Mouse (Mus musculus) cortical plate, adult 2 months (tissue): ENCODE results near the gene Nfe2l1. TPM values are rescaled to one million over a fixed set of nuclear protein-coding genes. Genes with fewer than 3 reads are reported as not detected.

Experiments
- H3K27ac ChIP-seq: fragments of 200-500 bp; 2 replicates; pipeline ENCODE4 v1.5.1; 2012; ENCODE audit warnings: low read length, control low read depth, inconsistent platforms; ENCODE audit not compliant: insufficient read depth
- H3K4me1 ChIP-seq: fragments of 200-500 bp; 2 replicates; pipeline ENCODE4 v1.6.1; 2011; ENCODE audit warnings: low read length; ENCODE audit not compliant: control insufficient read depth, insufficient read depth
- H3K4me3 ChIP-seq: fragments of 200-500 bp; 2 replicates; pipeline ENCODE4 v1.5.1; 2011; ENCODE audit warnings: mild to moderate bottlenecking, low read length, control low read depth; ENCODE audit not compliant: insufficient read depth
- CTCF ChIP-seq: fragments of 200-500 bp; IDR thresholded peaks from 2 replicates; pipeline ENCODE4 v1.5.1; 2011; ENCODE audit warnings: mild to moderate bottlenecking, control low read depth, low read length; ENCODE audit not compliant: insufficient read depth; ENCODE audit errors: extremely low read depth
- POLR2A ChIP-seq: fragments of 200-500 bp; IDR thresholded peaks from 2 replicates; pipeline ENCODE4 v1.6.1; 2011; ENCODE audit warnings: mild to moderate bottlenecking, low read length, control low read depth; ENCODE audit not compliant: insufficient read depth; ENCODE audit errors: extremely low read depth
- polyA plus RNA-seq: library from polyadenylated mRNA; depleted of rRNA; stranded (reverse); fragments of >200 nt; gene quantifications from 2 replicates; pipeline ENCODE4 v1.2.3, GENCODE M21; 2012

The Nfe2l1 gene
- polyA plus RNA-seq, 1 experiment, result 207 TPM

- Histone ChIP-seq H3K27ac (no peak overlapping the region), H3K4me3 (no peak overlapping the region), H3K4me1 (no peaks in the 10 kb centered on the region)
- no peak for TF ChIP-seq CTCF
- TF ChIP-seq POLR2A, result no peak
These were observed 20.1 kb downstream of the Nfe2l1 start for GRCm38 (mm10) chr11:96809562-96810235.

- no peak overlapping the region for H3K27ac ChIP-seq
- no peaks in the 10 kb centered on the region for H3K4me1 ChIP-seq
- no peak for TF ChIP-seq POLR2A
- TF ChIP-seq CTCF, result peak; percentile 18; the same call in 1 of the 2 replicates
- no peak overlapping the region for H3K4me3 ChIP-seq
These were observed 21.7 kb downstream of the Nfe2l1 start for GRCm38 (mm10) chr11:96808066-96808465.

DNA sequence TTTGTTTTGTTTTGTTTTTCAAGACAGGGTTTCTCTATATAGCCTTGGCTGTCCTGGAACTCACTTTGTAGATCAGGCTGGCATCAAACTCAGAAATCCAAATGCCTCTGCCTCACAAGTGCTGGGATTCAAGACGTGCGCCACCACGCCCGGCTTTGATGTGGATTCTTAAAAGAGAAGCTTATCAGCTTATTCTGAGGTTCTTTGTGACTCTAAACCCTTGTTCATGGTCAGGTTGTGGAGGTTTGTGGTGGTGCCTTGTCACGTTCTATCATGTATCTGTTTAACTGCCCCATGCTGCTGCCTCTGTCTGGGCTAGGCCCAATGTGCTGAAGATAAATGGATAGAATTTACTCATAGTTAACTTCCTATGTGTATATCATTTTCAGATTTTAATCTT is 24.2 kb downstream of the Nfe2l1 start:
- Histone ChIP-seq H3K27ac (no peak overlapping the region), H3K4me3 (no peak overlapping the region), H3K4me1 (no peaks in the 10 kb centered on the region)
- TF ChIP-seq POLR2A (no peak), CTCF (no peak)

DNA sequence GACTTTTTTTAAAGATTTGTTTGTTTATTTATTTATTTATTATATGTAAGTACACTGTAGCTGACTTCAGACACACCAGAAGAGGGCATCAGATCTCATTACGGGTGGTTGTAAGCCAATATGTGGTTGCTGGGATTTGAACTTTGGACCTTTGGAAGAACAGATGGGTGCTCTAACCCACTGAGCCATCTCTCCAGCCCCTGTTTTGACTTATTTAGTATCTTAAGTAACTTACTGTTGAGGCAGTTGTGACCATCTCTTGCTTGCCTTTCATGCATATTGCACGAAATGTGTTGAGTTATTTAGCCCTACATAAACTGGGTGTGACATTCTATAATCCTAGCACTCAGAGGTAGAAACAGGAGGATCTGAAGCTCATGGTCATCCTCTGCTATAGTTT is 30.3 kb downstream of the Nfe2l1 start:
- Histone ChIP-seq H3K27ac (no peak overlapping the region), H3K4me3 (no peak overlapping the region), H3K4me1 (no peaks in the 10 kb centered on the region)
- TF ChIP-seq CTCF (no peak), POLR2A (no peak)

- TF ChIP-seq POLR2A, result no peak
- peak; percentile 22; the same call in 1 of the 2 replicates for TF ChIP-seq CTCF
- no peaks in the 10 kb centered on the region for H3K4me1 ChIP-seq
- no peak overlapping the region for H3K27ac ChIP-seq
- H3K4me3 ChIP-seq, result no peak overlapping the region
These were observed 33.2 kb downstream of the Nfe2l1 start for GRCm38 (mm10) chr11:96796586-96796985.

DNA sequence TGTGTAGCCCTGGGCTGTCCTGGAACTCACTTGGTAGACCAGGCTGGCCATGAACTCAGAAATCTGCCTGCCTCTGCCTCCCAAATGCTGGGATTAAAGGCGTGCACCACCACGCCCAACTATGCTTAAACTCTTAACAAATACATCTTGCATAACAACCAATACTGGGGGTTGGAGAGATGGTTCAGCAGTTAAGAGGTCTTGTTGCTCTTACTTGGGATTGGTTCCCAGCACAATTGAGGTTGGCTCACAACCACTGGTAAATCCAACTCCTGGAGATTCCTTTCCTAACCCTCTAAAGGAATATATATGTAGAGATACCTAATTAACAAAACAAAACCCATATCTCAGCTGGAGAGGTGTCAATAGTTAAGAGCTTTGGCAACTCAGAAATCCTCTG is 33.7 kb downstream of the Nfe2l1 start:
- no peak for TF ChIP-seq CTCF
- TF ChIP-seq POLR2A, result no peak
- Histone ChIP-seq H3K27ac (no peak overlapping the region), H3K4me1 (no peaks in the 10 kb centered on the region), H3K4me3 (no peak overlapping the region)

DNA sequence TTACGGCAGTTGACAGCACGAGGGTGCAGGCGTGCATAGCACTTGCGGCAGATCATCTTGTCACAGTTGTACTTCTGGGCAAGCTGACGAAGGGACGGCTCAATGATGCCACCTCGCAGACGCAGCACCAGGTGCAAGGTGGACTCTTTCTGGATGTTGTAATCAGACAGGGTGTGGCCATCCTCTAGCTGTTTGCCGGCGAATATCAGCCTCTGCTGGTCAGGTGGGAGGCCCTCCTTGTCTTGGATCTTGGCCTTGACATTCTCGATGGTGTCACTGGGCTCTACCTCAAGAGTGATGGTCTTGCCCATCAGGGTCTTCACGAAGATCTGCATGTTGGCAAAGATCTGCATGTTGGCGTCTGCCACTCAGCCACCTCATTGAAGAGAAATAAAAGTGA is 34.3 kb downstream of the Nfe2l1 start:
- Histone ChIP-seq H3K4me3 (no peak overlapping the region), H3K4me1 (no peaks in the 10 kb centered on the region), H3K27ac (no peak overlapping the region)
- TF ChIP-seq POLR2A, result no peak
- no peak for TF ChIP-seq CTCF

DNA sequence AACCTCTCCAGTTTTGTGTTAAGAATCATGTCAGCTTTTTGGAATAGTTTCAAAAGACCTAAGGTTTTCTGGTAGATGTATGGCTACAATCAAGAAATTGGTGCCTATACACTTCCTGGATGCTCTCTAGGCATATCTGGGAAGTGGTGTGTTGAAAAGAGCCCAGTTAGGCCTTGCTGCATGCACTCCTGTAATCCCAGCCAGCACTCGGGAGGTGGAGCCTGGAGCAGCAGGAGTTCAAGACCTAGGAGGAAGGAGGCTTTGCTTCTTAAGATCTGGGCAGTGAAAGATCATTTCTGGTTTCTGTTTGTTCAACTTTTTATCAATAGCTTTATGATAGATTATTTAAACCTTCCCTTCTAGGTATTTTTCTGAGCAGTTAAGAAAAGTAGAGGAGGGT is 39.1 kb downstream of the Nfe2l1 start:
- Histone ChIP-seq H3K4me3 (no peak overlapping the region), H3K4me1 (peaks cover 5% of the 10 kb centered on the region; the same call in 1 of the 2 replicates), H3K27ac (no peak overlapping the region)
- TF ChIP-seq CTCF, result no peak

- TF ChIP-seq POLR2A, result no peak
- TF ChIP-seq CTCF, result no peak
- Histone ChIP-seq H3K4me3 (peak overlapping the region; percentile 76; the same call in 1 of the 2 replicates), H3K27ac (no peak overlapping the region), H3K4me1 (peaks cover 5% of the 10 kb centered on the region; the same call in 1 of the 2 replicates)
These were observed 39.8 kb downstream of the Nfe2l1 start for GRCm38 (mm10) chr11:96789990-96790389.
